Mouse (Mus musculus): ENCODE data around the gene Cad. TPM values are rescaled to one million over a fixed set of nuclear protein-coding genes. Genes with fewer than 3 reads are reported as not detected.
"Not testable (repeated sequence)": the region's sequence is repeated elsewhere in the genome, so short reads cannot be mapped to it uniquely, and the experiment has no call there.

The Cad gene
- polyA plus RNA-seq (2016; fragmentation: Nextera tagmentation; extraction: Ambion mirVana) = 63.1 and 71.3 TPM in 2 replicates

GRCm38 (mm10) chr5:31054261-31055215, at the start of gene Cad:
TSS of gene Cad (plus strand) at chr5:31054780.
- WGBS = under 1% methylated on average over 64 of the region's 64 CpGs
- Histone ChIP-seq H3K27me3 (ENCODE audit: low read depth, poor library complexity, severe bottlenecking) (no peaks in the 10 kb centered on the region), H3K36me3 (peaks cover 31% of the 10 kb centered on the region), H3K9me3 (replicated peaks) (no peaks in the 10 kb centered on the region), H3K4me3 (peak within 1 kb of the TSS; percentile 72), H3K27ac (peak within 1 kb of the TSS; percentile 91), H3K4me1 (peaks cover 22% of the 10 kb centered on the region)
- DNase-seq (ENCODE audit: low spot score) = peak; percentile 95

- H3K9me3 ChIP-seq (replicated peaks) = no peaks in the 10 kb centered on the region
- no peaks in the 10 kb centered on the region for H3K4me1 ChIP-seq
- no peaks in the 10 kb centered on the region for H3K27me3 ChIP-seq (ENCODE audit: low read depth, poor library complexity, severe bottlenecking)
- H3K36me3 ChIP-seq = no peaks in the 10 kb centered on the region
- no peak overlapping the region for H3K27ac ChIP-seq
- no peak for DNase-seq (ENCODE audit: low spot score)
- WGBS = 76% methylated on average over 3 of the region's 3 CpGs
- H3K4me3 ChIP-seq = no peak overlapping the region
These were observed 41.8 kb upstream of the Cad start for GRCm38 (mm10) chr5:31012737-31013136.

- Histone ChIP-seq H3K27me3 (ENCODE audit: low read depth, poor library complexity, severe bottlenecking) (no peaks in the 10 kb centered on the region), H3K4me3 (no peak overlapping the region), H3K36me3 (no peaks in the 10 kb centered on the region), H3K4me1 (no peaks in the 10 kb centered on the region), H3K9me3 (replicated peaks) (no peaks in the 10 kb centered on the region), H3K27ac (no peak overlapping the region)
- WGBS = 66% methylated on average over 2 of the region's 2 CpGs
- no peak for DNase-seq (ENCODE audit: low spot score)
These were observed 38.7 kb upstream of the Cad start for GRCm38 (mm10) chr5:31015913-31016312.

GRCm38 (mm10) chr5:31021790-31022189, 32.8 kb upstream of the Cad start:
- not testable (repeated sequence) for H3K27me3 ChIP-seq (ENCODE audit: low read depth, poor library complexity, severe bottlenecking); DNase-seq (ENCODE audit: low spot score); H3K4me3 ChIP-seq; H3K9me3 ChIP-seq (replicated peaks); H3K36me3 ChIP-seq; H3K4me1 ChIP-seq; H3K27ac ChIP-seq
- 80% methylated on average over 5 of the region's 5 CpGs for WGBS

- WGBS = 57% methylated on average over 1 of the region's 1 CpGs
- Histone ChIP-seq H3K36me3 (no peaks in the 10 kb centered on the region), H3K27ac (no peak overlapping the region), H3K4me3 (no peak overlapping the region), H3K9me3 (replicated peaks) (no peaks in the 10 kb centered on the region), H3K4me1 (no peaks in the 10 kb centered on the region; the same call in 1 of the 2 replicates), H3K27me3 (ENCODE audit: low read depth, poor library complexity, severe bottlenecking) (no peaks in the 10 kb centered on the region)
- DNase-seq (ENCODE audit: low spot score) = no peak
These were observed 31.9 kb upstream of the Cad start for GRCm38 (mm10) chr5:31022690-31023089.

GRCm38 (mm10) chr5:31023254-31023653, 31.3 kb upstream of the Cad start:
- H3K36me3 ChIP-seq = no peaks in the 10 kb centered on the region
- H3K4me1 ChIP-seq = no peaks in the 10 kb centered on the region; the same call in 1 of the 2 replicates
- H3K9me3 ChIP-seq (replicated peaks) = no peaks in the 10 kb centered on the region
- no peak overlapping the region for H3K27ac ChIP-seq
- H3K4me3 ChIP-seq = no peak overlapping the region
- WGBS = 26% methylated on average over 4 of the region's 4 CpGs
- no peak for DNase-seq (ENCODE audit: low spot score)
- no peaks in the 10 kb centered on the region for H3K27me3 ChIP-seq (ENCODE audit: low read depth, poor library complexity, severe bottlenecking)

- no peaks in the 10 kb centered on the region; the same call in 1 of the 2 replicates for H3K4me1 ChIP-seq
- no peaks in the 10 kb centered on the region for H3K27me3 ChIP-seq (ENCODE audit: low read depth, poor library complexity, severe bottlenecking)
- no peak overlapping the region for H3K27ac ChIP-seq
- H3K36me3 ChIP-seq = no peaks in the 10 kb centered on the region
- no peaks in the 10 kb centered on the region for H3K9me3 ChIP-seq (replicated peaks)
- no peak overlapping the region for H3K4me3 ChIP-seq
- DNase-seq (ENCODE audit: low spot score) = no peak
These were observed 29.9 kb upstream of the Cad start for GRCm38 (mm10) chr5:31024641-31025040.

GRCm38 (mm10) chr5:31030926-31031325, 23.7 kb upstream of the Cad start:
- 78% methylated on average over 4 of the region's 4 CpGs for WGBS
- DNase-seq (ENCODE audit: low spot score) = no peak
- no peak overlapping the region for H3K27ac ChIP-seq
- H3K9me3 ChIP-seq (replicated peaks) = no peaks in the 10 kb centered on the region
- no peaks in the 10 kb centered on the region for H3K4me1 ChIP-seq
- no peaks in the 10 kb centered on the region for H3K27me3 ChIP-seq (ENCODE audit: low read depth, poor library complexity, severe bottlenecking)
- H3K4me3 ChIP-seq = no peak overlapping the region
- H3K36me3 ChIP-seq = no peaks in the 10 kb centered on the region

GRCm38 (mm10) chr5:31031508-31031907, 23.1 kb upstream of the Cad start:
- no peak overlapping the region for H3K27ac ChIP-seq
- peaks cover 6% of the 10 kb centered on the region for H3K36me3 ChIP-seq
- DNase-seq (ENCODE audit: low spot score) = no peak
- H3K9me3 ChIP-seq (replicated peaks) = no peaks in the 10 kb centered on the region
- H3K4me3 ChIP-seq = no peak overlapping the region
- 88% methylated on average over 8 of the region's 8 CpGs for WGBS
- no peaks in the 10 kb centered on the region for H3K4me1 ChIP-seq
- H3K27me3 ChIP-seq (ENCODE audit: low read depth, poor library complexity, severe bottlenecking) = no peaks in the 10 kb centered on the region

- H3K9me3 ChIP-seq (replicated peaks) = no peaks in the 10 kb centered on the region
- WGBS = 95% methylated on average over 6 of the region's 6 CpGs
- no peak for DNase-seq (ENCODE audit: low spot score)
These were observed 19.9 kb upstream of the Cad start for GRCm38 (mm10) chr5:31034669-31035068.

GRCm38 (mm10) chr5:31036556-31036955, 18.0 kb upstream of the Cad start:
- not testable (repeated sequence) for H3K27me3 ChIP-seq (ENCODE audit: low read depth, poor library complexity, severe bottlenecking); H3K9me3 ChIP-seq (replicated peaks)
- 82% methylated on average over 11 of the region's 11 CpGs for WGBS

More at GRCm38 (mm10) chr5:31034669-31035068, 19.9 kb upstream of the Cad start:
- Histone ChIP-seq H3K27ac (no peak overlapping the region), H3K4me1 (no peaks in the 10 kb centered on the region), H3K27me3 (ENCODE audit: low read depth, poor library complexity, severe bottlenecking) (no peaks in the 10 kb centered on the region), H3K36me3 (peaks cover 31% of the 10 kb centered on the region), H3K4me3 (no peak overlapping the region)

GRCm38 (mm10) chr5:31038171-31038845, 16.3 kb upstream of the Cad start:
- no peaks in the 10 kb centered on the region for H3K9me3 ChIP-seq (replicated peaks)
- 90% methylated on average over 7 of the region's 7 CpGs for WGBS
- H3K27ac ChIP-seq = no peak overlapping the region
- peaks cover 54% of the 10 kb centered on the region for H3K36me3 ChIP-seq
- no peak for DNase-seq (ENCODE audit: low spot score)
- H3K4me3 ChIP-seq = no peak overlapping the region
- H3K4me1 ChIP-seq = no peaks in the 10 kb centered on the region
- no peaks in the 10 kb centered on the region for H3K27me3 ChIP-seq (ENCODE audit: low read depth, poor library complexity, severe bottlenecking)

More at GRCm38 (mm10) chr5:31036556-31036955, 18.0 kb upstream of the Cad start:
- not testable (repeated sequence) for H3K4me3 ChIP-seq; H3K27ac ChIP-seq; H3K4me1 ChIP-seq; DNase-seq (ENCODE audit: low spot score)
- peaks cover 49% of the 10 kb centered on the region for H3K36me3 ChIP-seq

- DNase-seq (ENCODE audit: low spot score) = no peak
- Histone ChIP-seq H3K36me3 (peaks cover 14% of the 10 kb centered on the region; the same call in 1 of the 2 replicates), H3K9me3 (replicated peaks) (no peaks in the 10 kb centered on the region), H3K4me3 (no peak overlapping the region), H3K27me3 (ENCODE audit: low read depth, poor library complexity, severe bottlenecking) (no peaks in the 10 kb centered on the region), H3K27ac (no peak overlapping the region), H3K4me1 (peaks cover 9% of the 10 kb centered on the region)
- 94% methylated on average over 6 of the region's 6 CpGs for WGBS
These were observed 8.2 kb upstream of the Cad start for GRCm38 (mm10) chr5:31046416-31046815.

Data from limb, embryonic 10.5 days (tissue).